ENCODE assay signal across 8 mouse cellular contexts in genomic region chr11:116534154-116534865, GRCm38 (mm10). TPM values are rescaled to one million over a fixed set of nuclear protein-coding genes. Genes with fewer than 3 reads are reported as not detected.
DNase-seq lines count a peak whose midpoint lies in the region; ATAC-seq and TF ChIP-seq lines count a peak whose summit lies in the region.

No protein-coding gene starts in this region.

- H3K4me3 ChIP-seq in ES-Bruce4 (ENCODE audit: low read depth, low read length) = peak overlapping the region; percentile 79
- H3K4me3 ChIP-seq in bone marrow macrophage, adult 2 months (ENCODE audit: insufficient read depth, low read length) = no peak overlapping the region
- H3K4me3 ChIP-seq in embryonic facial prominence, embryonic 14.5 days (ENCODE audit: low read depth, low read length) = peak overlapping the region; percentile 60
- peak overlapping the region; percentile 55 for H3K4me3 ChIP-seq in heart, embryonic 12.5 days
- peak overlapping the region; percentile 53 for H3K4me3 ChIP-seq in kidney, embryonic 14.5 days (ENCODE audit: low read length)
- H3K4me3 ChIP-seq in liver, embryonic 16.5 days (ENCODE audit: low read depth, low read length) = peak overlapping the region; percentile 81
- H3K4me3 ChIP-seq in neural tube, embryonic 13.5 days = peak overlapping the region; percentile 43

- DNase-seq in embryonic facial prominence, embryonic 14.5 days (ENCODE audit: low spot score) = peak; percentile 89
- peak; percentile 74 for DNase-seq in testis, postnatal 14 days (ENCODE audit: low spot score)

- H3K9me3 ChIP-seq in ES-Bruce4 (replicated peaks; ENCODE audit: control insufficient read depth, insufficient read depth, low read length, poor library complexity, severe bottlenecking) = no peaks in the 10 kb centered on the region
- H3K9me3 ChIP-seq in embryonic facial prominence, embryonic 14.5 days (ENCODE audit: control insufficient read depth, low read length) = no peaks in the 10 kb centered on the region
- no peaks in the 10 kb centered on the region for H3K9me3 ChIP-seq in heart, embryonic 12.5 days (replicated peaks)
- no peaks in the 10 kb centered on the region for H3K9me3 ChIP-seq in kidney, embryonic 14.5 days (ENCODE audit: control insufficient read depth, low read length)
- H3K9me3 ChIP-seq in liver, embryonic 16.5 days (replicated peaks; ENCODE audit: control insufficient read depth, low read length) = no peaks in the 10 kb centered on the region
- H3K9me3 ChIP-seq in neural tube, embryonic 13.5 days = no peaks in the 10 kb centered on the region

- H3K27me3 ChIP-seq in ES-Bruce4 (ENCODE audit: control insufficient read depth, insufficient read depth, low read length, poor library complexity, severe bottlenecking) = peaks cover 15% of the 10 kb centered on the region
- H3K27me3 ChIP-seq in embryonic facial prominence, embryonic 14.5 days (replicated peaks; ENCODE audit: control insufficient read depth, insufficient read depth, low read length) = peaks cover 43% of the 10 kb centered on the region
- H3K27me3 ChIP-seq in heart, embryonic 12.5 days (replicated peaks) = peaks cover 53% of the 10 kb centered on the region
- peaks cover 33% of the 10 kb centered on the region for H3K27me3 ChIP-seq in kidney, embryonic 14.5 days (ENCODE audit: control insufficient read depth, insufficient read depth, low read length)
- peaks cover 35% of the 10 kb centered on the region for H3K27me3 ChIP-seq in liver, embryonic 16.5 days (ENCODE audit: control insufficient read depth, insufficient read depth, low read depth, low read length)
- peaks cover 68% of the 10 kb centered on the region for H3K27me3 ChIP-seq in neural tube, embryonic 13.5 days

- no peak overlapping the region for H3K27ac ChIP-seq in ES-Bruce4 (ENCODE audit: insufficient read depth, low read length)
- H3K27ac ChIP-seq in bone marrow macrophage, adult 2 months (ENCODE audit: insufficient read depth, low read depth, low read length) = no peak overlapping the region
- no peak overlapping the region for H3K27ac ChIP-seq in embryonic facial prominence, embryonic 14.5 days (replicated peaks; ENCODE audit: low read depth, low read length)
- H3K27ac ChIP-seq in heart, embryonic 12.5 days (ENCODE audit: poor library complexity, severe bottlenecking) = no peak overlapping the region
- no peak overlapping the region for H3K27ac ChIP-seq in kidney, embryonic 14.5 days (ENCODE audit: low read depth, low read length)
- peak overlapping the region; percentile 99 for H3K27ac ChIP-seq in liver, embryonic 16.5 days (ENCODE audit: low read length)
- no peak overlapping the region for H3K27ac ChIP-seq in neural tube, embryonic 13.5 days (replicated peaks)

- H3K4me1 ChIP-seq in ES-Bruce4 (ENCODE audit: control insufficient read depth, insufficient read depth, low read length) = no peaks in the 10 kb centered on the region
- no peaks in the 10 kb centered on the region for H3K4me1 ChIP-seq in bone marrow macrophage, adult 2 months (ENCODE audit: control insufficient read depth, insufficient read depth, low read length)
- peaks cover 24% of the 10 kb centered on the region for H3K4me1 ChIP-seq in embryonic facial prominence, embryonic 14.5 days (ENCODE audit: control insufficient read depth, insufficient read depth, low read length)
- H3K4me1 ChIP-seq in heart, embryonic 12.5 days (replicated peaks) = peaks cover 56% of the 10 kb centered on the region
- H3K4me1 ChIP-seq in kidney, embryonic 14.5 days (ENCODE audit: control insufficient read depth, insufficient read depth, low read length) = peaks cover 27% of the 10 kb centered on the region
- H3K4me1 ChIP-seq in liver, embryonic 16.5 days (ENCODE audit: control insufficient read depth, low read depth, low read length) = peaks cover 83% of the 10 kb centered on the region
- H3K4me1 ChIP-seq in neural tube, embryonic 13.5 days (replicated peaks) = peaks cover 44% of the 10 kb centered on the region

- ATAC-seq in embryonic facial prominence, embryonic 14.5 days (ENCODE audit: low read depth) = peak; percentile 67
- peak; percentile 70 for ATAC-seq in heart, embryonic 12.5 days (ENCODE audit: insufficient number of reproducible peaks, low FRiP score)
- peak; percentile 48; the same call in 1 of the 2 replicates for ATAC-seq in kidney, embryonic 14.5 days (ENCODE audit: low FRiP score, low TSS enrichment)
- ATAC-seq in liver, embryonic 16.5 days (ENCODE audit: low read depth) = peak; percentile 75
- 0 out of 2 replicates have a peak, but pooled peaks have one; percentile 24 for ATAC-seq in neural tube, embryonic 13.5 days (ENCODE audit: low read depth)

- no peak for TF ChIP-seq EP300 in ES-Bruce4 (IDR thresholded peaks at IDR 0.05; ENCODE audit: insufficient read depth, low read depth, low read length)

- peak; percentile 70 for TF ChIP-seq CTCF in ES-Bruce4 (IDR thresholded peaks at IDR 0.05; ENCODE audit: low read depth, low read length)
- peak; percentile 62 for TF ChIP-seq CTCF in bone marrow macrophage, adult 2 months (IDR thresholded peaks at IDR 0.05; ENCODE audit: low read depth, low read length)

- peak overlapping the region; percentile 99 for H3K4me2 ChIP-seq in embryonic facial prominence, embryonic 14.5 days (ENCODE audit: low read depth, low read length)
- peak overlapping the region; percentile 95 for H3K4me2 ChIP-seq in heart, embryonic 12.5 days
- peak overlapping the region; percentile 93 for H3K4me2 ChIP-seq in kidney, embryonic 14.5 days (replicated peaks; ENCODE audit: low read depth, low read length)
- H3K4me2 ChIP-seq in liver, embryonic 16.5 days (ENCODE audit: low read depth, low read length) = peak overlapping the region; percentile 98
- H3K4me2 ChIP-seq in neural tube, embryonic 13.5 days = peak overlapping the region; percentile 80

- no peak for TF ChIP-seq POLR2A in ES-Bruce4 (IDR thresholded peaks at IDR 0.05; ENCODE audit: insufficient read depth, low read length)
- TF ChIP-seq POLR2A in bone marrow macrophage, adult 2 months (IDR thresholded peaks at IDR 0.05; ENCODE audit: borderline replicate concordance, low read depth, low read length) = no peak

- WGBS in embryonic facial prominence, embryonic 14.5 days = 20% methylated on average over 20 of the region's 20 CpGs
- 18% methylated on average over 20 of the region's 20 CpGs for WGBS in heart, embryonic 12.5 days
- WGBS in kidney, embryonic 14.5 days = 17% methylated on average over 20 of the region's 20 CpGs
- 11% methylated on average over 20 of the region's 20 CpGs for WGBS in liver, embryonic 16.5 days (ENCODE audit: insufficient replicate concordance)
- 21% methylated on average over 20 of the region's 20 CpGs for WGBS in neural tube, embryonic 13.5 days

- peaks cover under 1% of the 10 kb centered on the region; the same call in 1 of the 2 replicates for H3K36me3 ChIP-seq in ES-Bruce4 (ENCODE audit: control insufficient read depth, insufficient read depth, low read length, poor library complexity, severe bottlenecking)
- H3K36me3 ChIP-seq in embryonic facial prominence, embryonic 14.5 days (ENCODE audit: control insufficient read depth, insufficient read depth, low read length) = peaks cover 21% of the 10 kb centered on the region
- H3K36me3 ChIP-seq in heart, embryonic 12.5 days = peaks cover 18% of the 10 kb centered on the region
- peaks cover 10% of the 10 kb centered on the region for H3K36me3 ChIP-seq in kidney, embryonic 14.5 days (ENCODE audit: control insufficient read depth, insufficient read depth, low read length)
- peaks cover 17% of the 10 kb centered on the region for H3K36me3 ChIP-seq in liver, embryonic 16.5 days (ENCODE audit: control insufficient read depth, insufficient read depth)
- H3K36me3 ChIP-seq in neural tube, embryonic 13.5 days = peaks cover 34% of the 10 kb centered on the region

- H3K9ac ChIP-seq in ES-Bruce4 (ENCODE audit: low read depth, poor library complexity, severe bottlenecking) = peak overlapping the region; percentile 51
- H3K9ac ChIP-seq in embryonic facial prominence, embryonic 14.5 days (ENCODE audit: low read depth, low read length) = peak overlapping the region; percentile 65; the same call in 1 of the 2 replicates
- H3K9ac ChIP-seq in heart, embryonic 12.5 days = 0 out of 2 replicates have a peak overlapping the region, but pooled peaks have one; percentile 25
- 0 out of 2 replicates have a peak overlapping the region, but pooled peaks have one; percentile 57 for H3K9ac ChIP-seq in kidney, embryonic 14.5 days (ENCODE audit: low read depth, low read length)
- H3K9ac ChIP-seq in liver, embryonic 16.5 days (ENCODE audit: low read depth, low read length) = peak overlapping the region; percentile 96
- H3K9ac ChIP-seq in neural tube, embryonic 13.5 days = 0 out of 2 replicates have a peak overlapping the region, but pooled peaks have one; percentile 66

RNA-seq across cellular contexts. Expression of gene Sphk1, which starts 3.6 kb away (rescaled TPM):
- 0.64 and 0.88 TPM in 2 replicates for polyA plus RNA-seq in ES-Bruce4 (2011; ENCODE audit: insufficient read depth, insufficient read length, low read depth, missing spikeins)
- not detected in 2 replicates for polyA plus RNA-seq in bone marrow macrophage, adult 2 months (2012; ENCODE audit: insufficient read depth, insufficient read length, missing spikeins)
- polyA plus RNA-seq in embryonic facial prominence, embryonic 14.5 days (2014; fragmentation: Nextera tagmentation; extraction: Ambion mirVana) = 7.8 and 8.4 TPM in 2 replicates
- 1.6 and 2.1 TPM in 2 replicates for polyA plus RNA-seq in heart, embryonic 12.5 days (2016; fragmentation: Nextera tagmentation; extraction: Ambion mirVana)
- polyA plus RNA-seq in kidney, embryonic 14.5 days (2014; fragmentation: Nextera tagmentation; extraction: Ambion mirVana) = 3.0 and 3.7 TPM in 2 replicates
- 23.7 and 24.3 TPM in 2 replicates for polyA plus RNA-seq in liver, embryonic 16.5 days (2015; fragmentation: Nextera tagmentation; extraction: Ambion mirVana)
- polyA plus RNA-seq in neural tube, embryonic 13.5 days (2015; fragmentation: Nextera tagmentation; extraction: Ambion mirVana) = 3.7 and 6.1 TPM in 2 replicates

RNA-seq across cellular contexts. Expression of gene Prpsap1, which starts 40.3 kb away (rescaled TPM):
- polyA plus RNA-seq in ES-Bruce4 (2011; ENCODE audit: insufficient read depth, insufficient read length, low read depth, missing spikeins) = 116 and 120 TPM in 2 replicates
- polyA plus RNA-seq in bone marrow macrophage, adult 2 months (2012; ENCODE audit: insufficient read depth, insufficient read length, missing spikeins) = 50.8 and 54.5 TPM in 2 replicates
- polyA plus RNA-seq in embryonic facial prominence, embryonic 14.5 days (2014; fragmentation: Nextera tagmentation; extraction: Ambion mirVana) = 122 and 145 TPM in 2 replicates
- 94.8 and 96.8 TPM in 2 replicates for polyA plus RNA-seq in heart, embryonic 12.5 days (2016; fragmentation: Nextera tagmentation; extraction: Ambion mirVana)
- polyA plus RNA-seq in kidney, embryonic 14.5 days (2014; fragmentation: Nextera tagmentation; extraction: Ambion mirVana) = 160 and 212 TPM in 2 replicates
- 47.6 and 47.9 TPM in 2 replicates for polyA plus RNA-seq in liver, embryonic 16.5 days (2015; fragmentation: Nextera tagmentation; extraction: Ambion mirVana)
- 177 and 178 TPM in 2 replicates for polyA plus RNA-seq in neural tube, embryonic 13.5 days (2015; fragmentation: Nextera tagmentation; extraction: Ambion mirVana)

RNA-seq across cellular contexts. Expression of gene Ube2o, which starts 46.9 kb away (rescaled TPM):
- 36.1 and 43.6 TPM in 2 replicates for polyA plus RNA-seq in ES-Bruce4 (2011; ENCODE audit: insufficient read depth, insufficient read length, low read depth, missing spikeins)
- polyA plus RNA-seq in bone marrow macrophage, adult 2 months (2012; ENCODE audit: insufficient read depth, insufficient read length, missing spikeins) = 6.2 and 8.0 TPM in 2 replicates
- 15.4 and 17.4 TPM in 2 replicates for polyA plus RNA-seq in embryonic facial prominence, embryonic 14.5 days (2014; fragmentation: Nextera tagmentation; extraction: Ambion mirVana)
- 18.1 and 19.9 TPM in 2 replicates for polyA plus RNA-seq in heart, embryonic 12.5 days (2016; fragmentation: Nextera tagmentation; extraction: Ambion mirVana)
- 11.2 and 13.5 TPM in 2 replicates for polyA plus RNA-seq in kidney, embryonic 14.5 days (2014; fragmentation: Nextera tagmentation; extraction: Ambion mirVana)
- 15.1 and 18.1 TPM in 2 replicates for polyA plus RNA-seq in liver, embryonic 16.5 days (2015; fragmentation: Nextera tagmentation; extraction: Ambion mirVana)
- polyA plus RNA-seq in neural tube, embryonic 13.5 days (2015; fragmentation: Nextera tagmentation; extraction: Ambion mirVana) = 20.1 and 24.6 TPM in 2 replicates

RNA-seq across cellular contexts. Expression of gene Aanat, which starts 51.9 kb away (rescaled TPM):
- polyA plus RNA-seq in ES-Bruce4 (2011; ENCODE audit: insufficient read depth, insufficient read length, low read depth, missing spikeins) = not detected in 2 replicates
- polyA plus RNA-seq in bone marrow macrophage, adult 2 months (2012; ENCODE audit: insufficient read depth, insufficient read length, missing spikeins) = not detected in 2 replicates
- not detected in 2 replicates for polyA plus RNA-seq in embryonic facial prominence, embryonic 14.5 days (2014; fragmentation: Nextera tagmentation; extraction: Ambion mirVana)
- polyA plus RNA-seq in heart, embryonic 12.5 days (2016; fragmentation: Nextera tagmentation; extraction: Ambion mirVana) = not detected in 2 replicates
- polyA plus RNA-seq in kidney, embryonic 14.5 days (2014; fragmentation: Nextera tagmentation; extraction: Ambion mirVana) = not detected in 2 replicates
- polyA plus RNA-seq in liver, embryonic 16.5 days (2015; fragmentation: Nextera tagmentation; extraction: Ambion mirVana) = not detected in 2 replicates
- polyA plus RNA-seq in neural tube, embryonic 13.5 days (2015; fragmentation: Nextera tagmentation; extraction: Ambion mirVana) = 0.18 TPM in 1 of 2 replicates, not detected in the other

Comparison
In these comparisons a context has a peak if more than half of its experiments do, and no peak if none do; other contexts are left out.
1. H3K9ac ChIP-seq: peak in every context shown above with its lines; median percentile 96 in liver, embryonic 16.5 days; 66 in neural tube, embryonic 13.5 days; 65 in embryonic facial prominence, embryonic 14.5 days; 57 in kidney, embryonic 14.5 days; 51 in ES-Bruce4; 25 in heart, embryonic 12.5 days.
2. ATAC-seq: peak in every context shown above with its lines; median percentile 75 in liver, embryonic 16.5 days; 70 in heart, embryonic 12.5 days; 67 in embryonic facial prominence, embryonic 14.5 days; 48 in kidney, embryonic 14.5 days; 24 in neural tube, embryonic 13.5 days.